ENCODE assay signal across 27 mouse cellular contexts in the genomic region with DNA sequence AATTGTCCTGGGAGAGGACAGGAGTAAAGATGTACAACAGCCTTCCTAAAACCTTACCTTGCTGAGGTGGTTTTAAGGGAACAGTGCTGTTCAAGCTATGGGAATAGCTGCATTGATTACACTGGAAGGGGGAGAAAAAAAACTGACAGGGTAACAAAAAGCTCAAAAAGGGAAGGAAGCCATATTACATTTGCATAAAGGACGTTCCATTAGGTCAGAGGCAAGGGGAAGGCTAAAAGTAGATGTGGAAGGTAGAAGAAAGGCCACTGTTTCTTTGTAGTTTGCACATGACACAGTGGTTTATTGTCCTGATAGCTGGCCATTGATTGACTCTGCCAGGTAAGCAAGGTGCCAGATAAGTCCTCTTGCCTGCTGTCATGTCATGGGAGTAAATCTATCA.
"Had no signal": no experiment of that assay in that cellular context is flagged by ENCODE, and none has a peak within 500 bp of the region (broad histone marks: within the 10 kb centered on the region; RNA-seq: fewer than 3 reads in every experiment).

No protein-coding gene starts in this region.

- H3K4me3 ChIP-seq: left cerebral cortex, adult 2 months; limb, embryonic 10.5 days; limb, embryonic 12.5 days; limb, embryonic 13.5 days; limb, embryonic 15.5 days; liver, embryonic 12.5 days; liver, embryonic 13.5 days; liver, embryonic 15.5 days; lung, embryonic 15.5 days; megakaryocyte, embryonic 14.5 days; midbrain, embryonic 12.5 days; midbrain, embryonic 13.5 days; myocyte had no signal

- H3K27ac ChIP-seq: left cerebral cortex, adult 2 months; limb, embryonic 10.5 days; limb, embryonic 12.5 days; limb, embryonic 13.5 days; limb, embryonic 15.5 days; liver, embryonic 12.5 days; liver, embryonic 13.5 days; liver, embryonic 14.5 days; liver, embryonic 15.5 days; lung, embryonic 15.5 days; macrophage; midbrain, embryonic 12.5 days; midbrain, embryonic 13.5 days had no signal

- H3K9me3 ChIP-seq: limb, embryonic 10.5 days; limb, embryonic 12.5 days; limb, embryonic 13.5 days; limb, embryonic 15.5 days; liver, embryonic 12.5 days; liver, embryonic 13.5 days; liver, embryonic 15.5 days; lung, embryonic 15.5 days; megakaryocyte, embryonic 14.5 days; midbrain, embryonic 12.5 days; midbrain, embryonic 13.5 days had no signal

- H3K4me1 ChIP-seq: limb, embryonic 10.5 days; limb, embryonic 12.5 days; limb, embryonic 13.5 days; limb, embryonic 15.5 days; liver, embryonic 12.5 days; liver, embryonic 13.5 days; liver, embryonic 15.5 days; lung, embryonic 15.5 days; megakaryocyte, embryonic 14.5 days had no signal

- ATAC-seq: liver, embryonic 12.5 days; liver, postnatal 0 days; lung, postnatal 0 days had no signal

- H3K9ac ChIP-seq: limb, embryonic 12.5 days; limb, embryonic 13.5 days; limb, embryonic 15.5 days; liver, embryonic 12.5 days; liver, embryonic 13.5 days; liver, embryonic 14.5 days; liver, embryonic 15.5 days; liver, postnatal 0 days; lung, embryonic 14.5 days; lung, embryonic 15.5 days; midbrain, embryonic 12.5 days; midbrain, embryonic 13.5 days had no signal

- H3K36me3 ChIP-seq: limb, embryonic 10.5 days; limb, embryonic 12.5 days; limb, embryonic 13.5 days; limb, embryonic 15.5 days; liver, embryonic 12.5 days; liver, embryonic 13.5 days; liver, embryonic 15.5 days; lung, embryonic 15.5 days; midbrain, embryonic 12.5 days; midbrain, embryonic 13.5 days had no signal

- H3K27me3 ChIP-seq: limb, embryonic 12.5 days; limb, embryonic 13.5 days; limb, embryonic 15.5 days; liver, embryonic 12.5 days; liver, embryonic 13.5 days; liver, embryonic 15.5 days; lung, embryonic 15.5 days; megakaryocyte, embryonic 14.5 days; midbrain, embryonic 12.5 days; midbrain, embryonic 13.5 days had no signal

- DNase-seq: left cerebral cortex, postnatal 4 days; liver; liver, embryonic 13.5 days; liver, postnatal 0 days; lung, adult 18-20 months; lung, adult 2 months; lung, embryonic 14.5 days; lung, postnatal 10 days; lung, postnatal 14 days; lung, postnatal 36 days; lung, postnatal 4 days had no signal

- H3K4me2 ChIP-seq: limb, embryonic 12.5 days; limb, embryonic 13.5 days; limb, embryonic 15.5 days; liver, embryonic 11.5 days; liver, embryonic 12.5 days; liver, embryonic 13.5 days; liver, embryonic 15.5 days; lung, embryonic 14.5 days; lung, embryonic 15.5 days had no signal
